Mouse (Mus musculus): ENCODE results near the gene Diras1. TPM values are rescaled to one million over a fixed set of nuclear protein-coding genes. Genes with fewer than 3 reads are reported as not detected.

The Diras1 gene
- not detected for total RNA-seq (2023)

GRCm38 (mm10) chr10:81025639-81026275 is at the start of gene Diras1:
Gene Diras1 (minus strand): TSS chr10:81025662.

GRCm38 (mm10) chr10:81069836-81070235 is 44.4 kb upstream of the Diras1 start, which contains the start of gene Thop1:
Gene Thop1 (plus strand): TSS chr10:81070035.

GRCm38 (mm10) chr10:81059603-81060543 is 34.4 kb upstream of the Diras1 start, which contains the start of gene Sgta:
Gene Sgta (minus strand): TSS chr10:81060181.

GRCm38 (mm10) chr10:81036988-81037580 is 11.6 kb upstream of the Diras1 start, which contains the start of gene Slc39a3:
Gene Slc39a3 (minus strand): TSS chr10:81037426.

GRCm38 (mm10) chr10:81014393-81015384 is 10.8 kb downstream of the Diras1 start, which contains the start of gene Gng7:
Gene Gng7 (minus strand): TSS chr10:81014945.

Other genes with a start within 250 kb of the Diras1 start
- gene Sf3a2, start 227.5 kb downstream of the Diras1 start, total RNA-seq (2023): 10 to 100 TPM; 69.1 to 83.5 TPM
- gene Plekhj1, start 227.0 kb downstream of the Diras1 start, total RNA-seq (2023): 100 to 1,000 TPM; 151 to 152 TPM
- 1 to 10 TPM; 1.2 to 2.7 TPM for gene Amh, start 220.4 kb downstream of the Diras1 start, total RNA-seq (2023)
- not detected for gene Jsrp1, start 212.2 kb downstream of the Diras1 start, total RNA-seq (2023)
- 100 to 1,000 TPM; 496 to 510 TPM for gene Oaz1, start 199.0 kb downstream of the Diras1 start, total RNA-seq (2023)
- gene Lingo3, start 181.6 kb downstream of the Diras1 start, total RNA-seq (2023): not detected
- 10 to 100 TPM; 31.9 to 37.1 TPM for gene Lsm7, start 170.5 kb downstream of the Diras1 start, total RNA-seq (2023)
- gene Sppl2b, start 170.4 kb downstream of the Diras1 start, total RNA-seq (2023): 10 to 100 TPM; 33.2 to 34.7 TPM
- gene Tmprss9, start 153.8 kb downstream of the Diras1 start, total RNA-seq (2023): not detected
- gene Timm13, start 124.7 kb downstream of the Diras1 start, total RNA-seq (2023): 10 to 100 TPM; 57.8 to 77.8 TPM
- gene Lmnb2, start 107.4 kb downstream of the Diras1 start, total RNA-seq (2023): 10 to 100 TPM; 14.6 to 16.0 TPM
- gene Gadd45b, start 95.6 kb downstream of the Diras1 start, total RNA-seq (2023): 10 to 100 TPM; 32.5 to 39.0 TPM
- gene Gng7, start 10.7 kb downstream of the Diras1 start, total RNA-seq (2023): under 1 TPM; 0.21 to 0.41 TPM
- gene Slc39a3, start 11.8 kb upstream of the Diras1 start, total RNA-seq (2023): 10 to 100 TPM; 15.6 to 18.9 TPM
- 10 to 100 TPM; 57.0 to 65.1 TPM for gene Sgta, start 34.5 kb upstream of the Diras1 start, total RNA-seq (2023)
- 10 to 100 TPM; 11.9 to 15.9 TPM for gene Thop1, start 44.4 kb upstream of the Diras1 start, total RNA-seq (2023)
- not detected for gene Creb3l3, start 73.2 kb upstream of the Diras1 start, total RNA-seq (2023)
- gene Map2k2, start 80.3 kb upstream of the Diras1 start, total RNA-seq (2023): 100 to 1,000 TPM; 159 to 177 TPM
- 100 to 1,000 TPM in 1 of 2 experiments, 10 to 100 TPM in 1; 97.7 to 106 TPM for gene Zbtb7a, start 109.6 kb upstream of the Diras1 start, total RNA-seq (2023)
- 10 to 100 TPM; 70.9 to 76.2 TPM for gene Pias4, start 142.3 kb upstream of the Diras1 start, total RNA-seq (2023)
- 1,000 to 10,000 TPM; 1,844 to 1,917 TPM for gene Eef2, start 151.0 kb upstream of the Diras1 start, total RNA-seq (2023)
- gene Dapk3, start 157.3 kb upstream of the Diras1 start, total RNA-seq (2023): 10 to 100 TPM; 79.5 to 87.1 TPM
- gene 4930442H23Rik, start 158.2 kb upstream of the Diras1 start, total RNA-seq (2023): not detected
- not detected for gene Nmrk2, start 176.4 kb upstream of the Diras1 start, total RNA-seq (2023)
- not detected for gene Atcay, start 205.2 kb upstream of the Diras1 start, total RNA-seq (2023)
- gene Zfr2, start 207.5 kb upstream of the Diras1 start, total RNA-seq (2023): 1 to 10 TPM; 3.4 to 4.6 TPM
- gene Matk, start 227.3 kb upstream of the Diras1 start, total RNA-seq (2023): 10 to 100 TPM; 24.5 to 29.5 TPM
- gene Mrpl54, start 241.3 kb upstream of the Diras1 start, total RNA-seq (2023): 100 to 1,000 TPM; 106 to 112 TPM
- gene Apba3, start 241.3 kb upstream of the Diras1 start, total RNA-seq (2023): 10 to 100 TPM; 32.7 to 50.4 TPM